Mouse (Mus musculus): ENCODE measurements around the gene Vamp4. TPM values are rescaled to one million over a fixed set of nuclear protein-coding genes. Genes with fewer than 3 reads are reported as not detected.
A peak's percentile ranks its signal among the peaks of the same experiment; 100 is the strongest.
"Not testable (repeated sequence)": the region's sequence is repeated elsewhere in the genome, so short reads cannot be mapped to it uniquely, and the experiment has no call there.

The Vamp4 gene
- polyA plus RNA-seq, 1 experiment from 2014 or later, result 31.5 TPM

GRCm38 (mm10) chr1:162625229-162625628, 54.9 kb downstream of the Vamp4 start:
- no peak overlapping the region for H3K27ac ChIP-seq (replicated peaks)
- peak overlapping the region; percentile 24 for H3K4me2 ChIP-seq
- no peaks in the 10 kb centered on the region for H3K36me3 ChIP-seq
- peaks cover 22% of the 10 kb centered on the region for H3K4me1 ChIP-seq
- H3K4me3 ChIP-seq, result no peak overlapping the region
- H3K9me3 ChIP-seq, result no peaks in the 10 kb centered on the region
- 19% methylated on average over 7 of the region's 7 CpGs for WGBS
- no peaks in the 10 kb centered on the region for H3K27me3 ChIP-seq (replicated peaks)
- H3K9ac ChIP-seq, result no peak overlapping the region
- ATAC-seq (ENCODE audit: extremely low read depth, insufficient number of reproducible peaks, low FRiP score, low TSS enrichment), result no peak

GRCm38 (mm10) chr1:162627821-162628220, 57.5 kb downstream of the Vamp4 start:
- not testable (repeated sequence) for H3K4me2 ChIP-seq; H3K27ac ChIP-seq (replicated peaks); H3K9me3 ChIP-seq; H3K4me3 ChIP-seq; H3K9ac ChIP-seq; H3K36me3 ChIP-seq; ATAC-seq (ENCODE audit: extremely low read depth, insufficient number of reproducible peaks, low FRiP score, low TSS enrichment); H3K27me3 ChIP-seq (replicated peaks)
- WGBS, result 73% methylated on average over 4 of the region's 4 CpGs
- H3K4me1 ChIP-seq, result peaks cover 22% of the 10 kb centered on the region

GRCm38 (mm10) chr1:162628326-162628725, 58.0 kb downstream of the Vamp4 start:
- H3K9me3 ChIP-seq; ATAC-seq (ENCODE audit: extremely low read depth, insufficient number of reproducible peaks, low FRiP score, low TSS enrichment); H3K27me3 ChIP-seq (replicated peaks); H3K9ac ChIP-seq; H3K4me3 ChIP-seq; H3K36me3 ChIP-seq; H3K27ac ChIP-seq (replicated peaks); H3K4me2 ChIP-seq: not testable (repeated sequence)
- peaks cover 22% of the 10 kb centered on the region for H3K4me1 ChIP-seq
- WGBS, result 86% methylated on average over 15 of the region's 15 CpGs

- H3K9ac ChIP-seq; H3K9me3 ChIP-seq; H3K4me1 ChIP-seq; H3K4me3 ChIP-seq; H3K4me2 ChIP-seq; ATAC-seq (ENCODE audit: extremely low read depth, insufficient number of reproducible peaks, low FRiP score, low TSS enrichment); H3K27ac ChIP-seq (replicated peaks); H3K36me3 ChIP-seq; H3K27me3 ChIP-seq (replicated peaks): not testable (repeated sequence)
- 39% methylated on average over 1 of the region's 1 CpGs for WGBS
These were observed 65.1 kb downstream of the Vamp4 start for GRCm38 (mm10) chr1:162635291-162635931.

- Histone ChIP-seq H3K4me1 (no peaks in the 10 kb centered on the region), H3K9ac (no peak overlapping the region), H3K9me3 (0 out of 2 replicates have a peak, but pooled peaks cover 5% of the 10 kb centered on the region), H3K27ac (replicated peaks) (no peak overlapping the region), H3K36me3 (no peaks in the 10 kb centered on the region), H3K4me2 (no peak overlapping the region), H3K4me3 (no peak overlapping the region), H3K27me3 (replicated peaks) (no peaks in the 10 kb centered on the region)
- no peak for ATAC-seq (ENCODE audit: extremely low read depth, insufficient number of reproducible peaks, low FRiP score, low TSS enrichment)
- WGBS, result 62% methylated on average over 3 of the region's 3 CpGs
These were observed 66.2 kb downstream of the Vamp4 start for GRCm38 (mm10) chr1:162636516-162636915.

- Histone ChIP-seq H3K27ac (replicated peaks) (no peak overlapping the region), H3K9me3 (0 out of 2 replicates have a peak, but pooled peaks cover 5% of the 10 kb centered on the region), H3K4me3 (no peak overlapping the region), H3K4me2 (no peak overlapping the region), H3K27me3 (replicated peaks) (no peaks in the 10 kb centered on the region), H3K36me3 (no peaks in the 10 kb centered on the region), H3K9ac (no peak overlapping the region), H3K4me1 (no peaks in the 10 kb centered on the region)
- no peak for ATAC-seq (ENCODE audit: extremely low read depth, insufficient number of reproducible peaks, low FRiP score, low TSS enrichment)
- WGBS, result 78% methylated on average over 4 of the region's 4 CpGs
These were observed 68.2 kb downstream of the Vamp4 start for GRCm38 (mm10) chr1:162638535-162638934.

GRCm38 (mm10) chr1:162639051-162639750, 68.9 kb downstream of the Vamp4 start, which contains the start of gene Myoc:
TSS of gene Myoc (plus strand) at chr1:162639155.
- H3K36me3 ChIP-seq, result no peaks in the 10 kb centered on the region

GRCm38 (mm10) chr1:162639861-162640260, 69.5 kb downstream of the Vamp4 start:
- Histone ChIP-seq H3K27ac (replicated peaks) (no peak overlapping the region), H3K9me3 (no peaks in the 10 kb centered on the region), H3K4me2 (no peak overlapping the region), H3K9ac (no peak overlapping the region), H3K27me3 (replicated peaks) (no peaks in the 10 kb centered on the region), H3K4me3 (no peak overlapping the region), H3K36me3 (no peaks in the 10 kb centered on the region), H3K4me1 (no peaks in the 10 kb centered on the region)
- no peak for ATAC-seq (ENCODE audit: extremely low read depth, insufficient number of reproducible peaks, low FRiP score, low TSS enrichment)
- 81% methylated on average over 1 of the region's 1 CpGs for WGBS

More at GRCm38 (mm10) chr1:162639051-162639750, 68.9 kb downstream of the Vamp4 start, which contains the start of gene Myoc:
- H3K27ac ChIP-seq (replicated peaks), result no peak within 1 kb of the TSS
- no peak for ATAC-seq (ENCODE audit: extremely low read depth, insufficient number of reproducible peaks, low FRiP score, low TSS enrichment)
- H3K27me3 ChIP-seq (replicated peaks), result no peaks in the 10 kb centered on the region
- 74% methylated on average over 10 of the region's 10 CpGs for WGBS
- no peak within 1 kb of the TSS for H3K4me3 ChIP-seq
- no peak within 1 kb of the TSS for H3K4me2 ChIP-seq
- H3K4me1 ChIP-seq, result no peaks in the 10 kb centered on the region
- 0 out of 2 replicates have a peak, but pooled peaks cover 4% of the 10 kb centered on the region for H3K9me3 ChIP-seq
- H3K9ac ChIP-seq, result no peak within 1 kb of the TSS

GRCm38 (mm10) chr1:162642591-162642990, 72.3 kb downstream of the Vamp4 start:
- no peaks in the 10 kb centered on the region for H3K36me3 ChIP-seq
- WGBS, result 63% methylated on average over 3 of the region's 3 CpGs
- no peak overlapping the region for H3K9ac ChIP-seq
- ATAC-seq (ENCODE audit: extremely low read depth, insufficient number of reproducible peaks, low FRiP score, low TSS enrichment), result no peak
- no peak overlapping the region for H3K4me3 ChIP-seq
- no peak overlapping the region for H3K4me2 ChIP-seq
- no peak overlapping the region for H3K27ac ChIP-seq (replicated peaks)
- no peaks in the 10 kb centered on the region for H3K27me3 ChIP-seq (replicated peaks)
- H3K9me3 ChIP-seq, result no peaks in the 10 kb centered on the region
- H3K4me1 ChIP-seq, result no peaks in the 10 kb centered on the region

GRCm38 (mm10) chr1:162643752-162644151, 73.4 kb downstream of the Vamp4 start:
- Histone ChIP-seq H3K9ac (no peak overlapping the region), H3K4me1 (no peaks in the 10 kb centered on the region), H3K4me2 (no peak overlapping the region), H3K9me3 (no peaks in the 10 kb centered on the region), H3K4me3 (no peak overlapping the region), H3K27me3 (replicated peaks) (no peaks in the 10 kb centered on the region), H3K27ac (replicated peaks) (no peak overlapping the region), H3K36me3 (no peaks in the 10 kb centered on the region)
- WGBS, result 40% methylated on average over 4 of the region's 4 CpGs
- ATAC-seq (ENCODE audit: extremely low read depth, insufficient number of reproducible peaks, low FRiP score, low TSS enrichment), result no peak

- Histone ChIP-seq H3K27me3 (replicated peaks) (no peaks in the 10 kb centered on the region), H3K4me2 (no peak overlapping the region), H3K4me1 (no peaks in the 10 kb centered on the region), H3K9me3 (no peaks in the 10 kb centered on the region), H3K4me3 (no peak overlapping the region), H3K9ac (no peak overlapping the region), H3K36me3 (no peaks in the 10 kb centered on the region), H3K27ac (replicated peaks) (no peak overlapping the region)
- 71% methylated on average over 10 of the region's 10 CpGs for WGBS
- no peak for ATAC-seq (ENCODE audit: extremely low read depth, insufficient number of reproducible peaks, low FRiP score, low TSS enrichment)
These were observed 75.9 kb downstream of the Vamp4 start for GRCm38 (mm10) chr1:162646083-162646686.

All from heart, embryonic 13.5 days (tissue).